Mouse (Mus musculus) layer of hippocampus, adult 2 months (tissue): ENCODE data around the gene Adck2. TPM values are rescaled to one million over a fixed set of nuclear protein-coding genes. Genes with fewer than 3 reads are reported as not detected.
A peak's percentile ranks its signal among the peaks of the same experiment; 100 is the strongest.

Experiments used
- DNase-seq, 2 experiments: peaks; one replicate each; pipeline ENCODE4 v3.0.0; 2022; ENCODE audit warnings: low spot score in 2 of 2
- H3K27ac ChIP-seq: fragments of 200-600 bp; 2 replicates; pipeline ENCODE4 v1.8.1; 2022
- H3K4me3 ChIP-seq: fragments of 200-600 bp; 2 replicates; pipeline ENCODE4 v1.8.1; 2022; ENCODE audit warnings: mild to moderate bottlenecking
- CTCF ChIP-seq: fragments of 200-600 bp; conservative IDR thresholded peaks from 2 replicates; pipeline ENCODE4 v1.8.1; 2022; ENCODE audit warnings: antibody characterized with exemption, mild to moderate bottlenecking, moderate library complexity
- total RNA-seq, 2 experiments: library from RNA; stranded (reverse); gene quantifications; 2 replicates each; pipeline ENCODE4 v1.2.3; 2021

Gene Adck2
- total RNA-seq, 2 experiments from 2014 or later, result 27.5 to 32.0 TPM

- Histone ChIP-seq H3K4me3 (no peak overlapping the region), H3K27ac (peak overlapping the region; percentile 78)
- no peak for TF ChIP-seq CTCF
- DNase-seq, result peak in 1 of 2 experiments; percentile 30
Observed at GRCm38 (mm10) chr6:39542631-39543597, 30.8 kb upstream of the Adck2 start.

GRCm38 (mm10) chr6:39543769-39544420 lies 29.8 kb upstream of the Adck2 start:
- H3K27ac ChIP-seq, result peak overlapping the region; percentile 78
- no peak for TF ChIP-seq CTCF
- H3K4me3 ChIP-seq, result no peak overlapping the region
- no peak for DNase-seq

- Histone ChIP-seq H3K27ac (peak overlapping the region; percentile 73), H3K4me3 (no peak overlapping the region)
- no peak for TF ChIP-seq CTCF
- DNase-seq, result peak in 1 of 2 experiments; percentile 51
Observed at GRCm38 (mm10) chr6:39545474-39545873, 28.2 kb upstream of the Adck2 start.

GRCm38 (mm10) chr6:39548030-39548429 lies 25.6 kb upstream of the Adck2 start:
- H3K4me3 ChIP-seq, result no peak overlapping the region
- H3K27ac ChIP-seq, result peak overlapping the region; percentile 65; the same call in 1 of the 2 replicates
- DNase-seq, result peak in 1 of 2 experiments; percentile 25
- no peak; the same call in 1 of the 2 replicates for TF ChIP-seq CTCF

GRCm38 (mm10) chr6:39551981-39552636 lies 21.6 kb upstream of the Adck2 start:
- Histone ChIP-seq H3K4me3 (no peak overlapping the region), H3K27ac (peak overlapping the region; percentile 28; the same call in 1 of the 2 replicates)
- no peak for TF ChIP-seq CTCF
- DNase-seq, result no peak

GRCm38 (mm10) chr6:39554888-39555647 lies 18.6 kb upstream of the Adck2 start:
- peak overlapping the region; percentile 86; the same call in 1 of the 2 replicates for H3K4me3 ChIP-seq

GRCm38 (mm10) chr6:39555648-39555945 lies 18.1 kb upstream of the Adck2 start:
- DNase-seq, result no peak
- Histone ChIP-seq H3K27ac (peak overlapping the region; percentile 25; the same call in 1 of the 2 replicates), H3K4me3 (peak overlapping the region; percentile 86)
- no peak for TF ChIP-seq CTCF

More at GRCm38 (mm10) chr6:39554888-39555647, 18.6 kb upstream of the Adck2 start:
- no peak for TF ChIP-seq CTCF
- peak overlapping the region; percentile 25; the same call in 1 of the 2 replicates for H3K27ac ChIP-seq
- no peak for DNase-seq

GRCm38 (mm10) chr6:39556900-39557659 lies 16.6 kb upstream of the Adck2 start:
- Histone ChIP-seq H3K4me3 (peak overlapping the region; percentile 86), H3K27ac (peak overlapping the region; percentile 93)
- peak in 1 of 2 experiments; percentile 46 for DNase-seq
- no peak for TF ChIP-seq CTCF

- peak; percentile 84 to 88 for DNase-seq
- no peak for TF ChIP-seq CTCF
- H3K27ac ChIP-seq, result peak within 1 kb of the TSS; percentile 93
- peak within 1 kb of the TSS; percentile 86 for H3K4me3 ChIP-seq
Observed at GRCm38 (mm10) chr6:39557723-39558261, 15.9 kb upstream of the Adck2 start, which contains the start of gene Dennd2a. TSS of gene Dennd2a (minus strand) at chr6:39557867.

GRCm38 (mm10) chr6:39559276-39559939 lies 14.3 kb upstream of the Adck2 start:
- no peak overlapping the region for H3K27ac ChIP-seq
- DNase-seq, result no peak
- no peak for TF ChIP-seq CTCF

More at GRCm38 (mm10) chr6:39559276-39559939, 14.3 kb upstream of the Adck2 start:
- no peak overlapping the region for H3K4me3 ChIP-seq
